Comparison of ENCODE assay signal across 23 mouse cellular contexts in the genomic region with DNA sequence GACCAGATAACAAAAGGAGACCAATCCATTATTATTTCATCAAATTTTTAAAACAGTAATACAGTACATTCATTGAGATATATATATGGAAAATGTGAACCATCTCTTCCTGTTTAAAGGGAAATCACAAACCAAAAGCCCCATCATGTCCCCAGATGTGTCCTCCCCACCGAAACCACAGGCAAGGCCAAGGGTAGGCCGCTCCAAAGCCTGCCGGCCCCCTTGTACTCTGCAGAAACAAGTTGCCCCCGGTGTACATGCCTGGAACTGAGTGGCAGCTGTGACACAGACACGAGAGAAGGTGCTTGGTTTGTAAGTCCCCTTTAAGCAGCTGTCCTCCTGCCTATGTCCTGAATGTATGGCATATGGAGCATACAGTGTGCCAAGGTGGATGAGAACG.
DNase-seq lines count a peak whose midpoint lies in the region; ATAC-seq lines count a peak whose summit lies in the region.
"Had no signal": no experiment of that assay in that cellular context is flagged by ENCODE, and none has a peak within 500 bp of the region (broad histone marks: within the 10 kb centered on the region; RNA-seq: fewer than 3 reads in every experiment).

No protein-coding gene starts in this region.

- peaks cover 14% of the 10 kb centered on the region; the same call in 1 of the 2 replicates for H3K4me1 ChIP-seq in hindbrain, embryonic 15.5 days (replicated peaks)
- H3K4me1 ChIP-seq in hindbrain, embryonic 14.5 days (replicated peaks; ENCODE audit: control insufficient read depth, insufficient read depth, low read length) = no peaks in the 10 kb centered on the region
- H3K4me1 ChIP-seq: liver, embryonic 13.5 days; midbrain, embryonic 15.5 days; neural tube, embryonic 12.5 days had no signal

- ATAC-seq in hindbrain, embryonic 15.5 days (ENCODE audit: low FRiP score, low read depth) = peak; percentile 38; the same call in 1 of the 2 replicates
- ATAC-seq in hindbrain, embryonic 14.5 days (ENCODE audit: low FRiP score) = no peak
- ATAC-seq in common myeloid progenitor, adult 5-6 weeks (replicated peaks; ENCODE audit: low read depth, poor library complexity, severe bottlenecking) = peak; percentile 75
- ATAC-seq: forebrain, embryonic 14.5 days; midbrain, embryonic 15.5 days; Patski had no signal

- no peaks in the 10 kb centered on the region for H3K9me3 ChIP-seq in hindbrain, embryonic 15.5 days
- H3K9me3 ChIP-seq in hindbrain, embryonic 14.5 days (ENCODE audit: control insufficient read depth, low read length) = no peaks in the 10 kb centered on the region
- H3K9me3 ChIP-seq: G1E; hindbrain, embryonic 13.5 days; liver, embryonic 13.5 days; midbrain, embryonic 15.5 days; neural tube, embryonic 12.5 days had no signal

- H3K27me3 ChIP-seq in hindbrain, embryonic 15.5 days = no peaks in the 10 kb centered on the region
- H3K27me3 ChIP-seq in hindbrain, embryonic 14.5 days (ENCODE audit: control insufficient read depth, insufficient read depth, low read length) = no peaks in the 10 kb centered on the region
- H3K27me3 ChIP-seq: hindbrain, embryonic 13.5 days; liver, embryonic 13.5 days; midbrain, embryonic 15.5 days; neural tube, embryonic 12.5 days; Patski had no signal

- no peak overlapping the region for H3K4me3 ChIP-seq in hindbrain, embryonic 15.5 days
- no peak overlapping the region for H3K4me3 ChIP-seq in hindbrain, embryonic 14.5 days (replicated peaks; ENCODE audit: low read length)
- H3K4me3 ChIP-seq: hindbrain, embryonic 13.5 days; liver, embryonic 13.5 days; midbrain, embryonic 15.5 days; neural tube, embryonic 12.5 days had no signal

- intact Hi-C loops in left cerebral cortex, postnatal 4 days (cut with DNase I) = no loop called here

- H3K27ac ChIP-seq in hindbrain, embryonic 15.5 days (replicated peaks) = no peak overlapping the region
- H3K27ac ChIP-seq in hindbrain, embryonic 14.5 days = no peak overlapping the region
- H3K27ac ChIP-seq: hindbrain, embryonic 13.5 days; liver, embryonic 13.5 days; midbrain, embryonic 15.5 days; neural tube, embryonic 12.5 days had no signal

- WGBS in hindbrain, embryonic 15.5 days = 79% methylated on average over 6 of the region's 6 CpGs
- 80% methylated on average over 6 of the region's 6 CpGs for WGBS in hindbrain, embryonic 14.5 days

- H3K36me3 ChIP-seq in hindbrain, embryonic 15.5 days = no peaks in the 10 kb centered on the region; the same call in 1 of the 2 replicates
- H3K36me3 ChIP-seq in hindbrain, embryonic 14.5 days (replicated peaks; ENCODE audit: control insufficient read depth, insufficient read depth) = no peaks in the 10 kb centered on the region; the same call in 1 of the 2 replicates
- H3K36me3 ChIP-seq: hindbrain, embryonic 13.5 days; midbrain, embryonic 15.5 days; neural tube, embryonic 12.5 days had no signal

- no peak overlapping the region for H3K9ac ChIP-seq in hindbrain, embryonic 15.5 days
- no peak overlapping the region for H3K9ac ChIP-seq in hindbrain, embryonic 14.5 days
- H3K9ac ChIP-seq: hindbrain, embryonic 13.5 days; liver, embryonic 13.5 days; lung, embryonic 14.5 days; midbrain, embryonic 15.5 days; neural tube, embryonic 12.5 days had no signal

- no peak overlapping the region for H3K4me2 ChIP-seq in hindbrain, embryonic 15.5 days
- H3K4me2 ChIP-seq in hindbrain, embryonic 14.5 days (replicated peaks) = no peak overlapping the region
- H3K4me2 ChIP-seq: heart, embryonic 11.5 days; hindbrain, embryonic 13.5 days; liver, embryonic 13.5 days; lung, embryonic 14.5 days; midbrain, embryonic 15.5 days; neural tube, embryonic 12.5 days had no signal

- DNase-seq in hindbrain, embryonic 14.5 days (ENCODE audit: low spot score) = no peak
- peak; percentile 21 for DNase-seq in left cerebral cortex, postnatal 4 days
- no peak for DNase-seq in left cerebral cortex, adult 11 months (ENCODE audit: low spot score)
- no peak for DNase-seq in frontal cortex, postnatal 36 days (ENCODE audit: low spot score in 2 of 2)
- no peak for DNase-seq in layer of hippocampus, postnatal 14 days (ENCODE audit: low spot score in 2 of 2)
- DNase-seq: adrenal gland, adult 2 months; cerebellum, adult 8-10 months; gastrocnemius, postnatal 10 days; heart, postnatal 10 days; kidney, adult 11 months; kidney, postnatal 36 days; liver, embryonic 13.5 days; lung, embryonic 14.5 days; right cerebral cortex, postnatal 25 days had no signal
